Mouse (Mus musculus): ENCODE measurements around the gene Gm5538. TPM values are rescaled to one million over a fixed set of nuclear protein-coding genes. Genes with fewer than 3 reads are reported as not detected.

Gm5538 gene
- polyA plus RNA-seq (2012; rRNA removed): not detected in 2 replicates
- polyA plus RNA-seq (2014; fragmentation: Nextera tagmentation; extraction: Ambion mirVana): not detected in 2 replicates

- H3K4me3 ChIP-seq (ENCODE audit: insufficient read depth in 1 of 2, low read depth in 2 of 2, low read length in 2 of 2): no peak within 1 kb of the TSS
- no peaks in the 10 kb centered on the region for H3K36me3 ChIP-seq (replicated peaks; ENCODE audit: control insufficient read depth, insufficient read depth, low read depth)
- H3K27ac ChIP-seq: no peak within 1 kb of the TSS
- H3K9me3 ChIP-seq (ENCODE audit: control insufficient read depth, low read length): no peaks in the 10 kb centered on the region
- no peak within 1 kb of the TSS for H3K4me2 ChIP-seq (ENCODE audit: low read depth)
- H3K9ac ChIP-seq (replicated peaks): no peak within 1 kb of the TSS
- no peak for TF ChIP-seq CTCF (IDR thresholded peaks at IDR 0.05; ENCODE audit: low read depth)
- no peak for TF ChIP-seq EP300 (IDR thresholded peaks at IDR 0.05; ENCODE audit: low read depth)
- WGBS (ENCODE audit: insufficient replicate concordance): 74% methylated on average over 2 of the region's 2 CpGs
- DNase-seq (ENCODE audit: low read depth in 3 of 3, low spot score in 3 of 3) (no peak), ATAC-seq (ENCODE audit: insufficient read depth) (no peak)
- no peaks in the 10 kb centered on the region for H3K27me3 ChIP-seq (ENCODE audit: control insufficient read depth, insufficient read depth, low read length)
- no peaks in the 10 kb centered on the region for H3K4me1 ChIP-seq (replicated peaks; ENCODE audit: control insufficient read depth in 2 of 2, insufficient read depth in 2 of 2, low read length in 1 of 2)
These were observed at the start of gene Gm5538 for GRCm38 (mm10) chr3:59729490-59729889. Gene Gm5538, plus strand, starts transcription at chr3:59729790.

- no peak overlapping the region for H3K27ac ChIP-seq
- H3K4me1 ChIP-seq (replicated peaks; ENCODE audit: control insufficient read depth in 2 of 2, insufficient read depth in 2 of 2, low read length in 1 of 2): no peaks in the 10 kb centered on the region
- no peaks in the 10 kb centered on the region for H3K9me3 ChIP-seq (ENCODE audit: control insufficient read depth, low read length)
- no peaks in the 10 kb centered on the region for H3K36me3 ChIP-seq (replicated peaks; ENCODE audit: control insufficient read depth, insufficient read depth, low read depth)
- no peak for DNase-seq (ENCODE audit: low read depth in 3 of 3, low spot score in 3 of 3)
- no peak for ATAC-seq (ENCODE audit: insufficient read depth)
- TF ChIP-seq CTCF (IDR thresholded peaks at IDR 0.05; ENCODE audit: low read depth): no peak
- no peak for TF ChIP-seq EP300 (IDR thresholded peaks at IDR 0.05; ENCODE audit: low read depth)
- H3K4me3 ChIP-seq (ENCODE audit: insufficient read depth in 1 of 2, low read depth in 2 of 2, low read length in 2 of 2): no peak overlapping the region
- H3K4me2 ChIP-seq (ENCODE audit: low read depth): no peak overlapping the region
- H3K27me3 ChIP-seq (ENCODE audit: control insufficient read depth, insufficient read depth, low read length): no peaks in the 10 kb centered on the region
- no peak overlapping the region for H3K9ac ChIP-seq (replicated peaks)
- 45% methylated on average over 3 of the region's 3 CpGs for WGBS (ENCODE audit: insufficient replicate concordance)
These were observed 32.2 kb upstream of the Gm5538 start for GRCm38 (mm10) chr3:59697391-59697790.

DNA sequence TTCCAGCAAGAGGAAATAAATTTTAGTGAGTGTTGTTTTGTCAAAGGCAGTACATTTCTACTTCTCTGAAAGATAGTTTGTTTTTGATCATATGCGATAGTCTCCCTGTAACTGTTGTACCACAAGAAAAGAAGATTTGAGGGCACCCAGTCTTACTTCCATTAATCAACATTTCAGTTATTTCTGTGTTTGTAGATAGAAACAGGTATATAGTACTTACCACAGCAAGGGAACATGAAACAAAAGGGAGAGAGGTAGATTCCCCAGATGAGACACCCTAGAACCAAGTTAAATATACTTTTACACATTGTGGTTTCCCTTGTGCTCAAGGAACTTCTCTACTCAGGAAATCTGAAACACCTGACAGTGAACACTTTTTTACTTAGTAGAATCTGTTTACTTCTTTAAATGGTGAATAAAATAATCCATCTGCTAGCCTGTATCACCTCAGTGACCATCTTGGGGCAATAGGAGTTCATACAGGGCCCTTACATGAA, 26.9 kb upstream of the Gm5538 start:
- Histone ChIP-seq H3K9ac (replicated peaks) (no peak overlapping the region), H3K4me2 (ENCODE audit: low read depth) (no peak overlapping the region), H3K27me3 (ENCODE audit: control insufficient read depth, insufficient read depth, low read length) (no peaks in the 10 kb centered on the region), H3K36me3 (replicated peaks; ENCODE audit: control insufficient read depth, insufficient read depth, low read depth) (no peaks in the 10 kb centered on the region), H3K4me3 (ENCODE audit: insufficient read depth in 1 of 2, low read depth in 2 of 2, low read length in 2 of 2) (no peak overlapping the region), H3K27ac (no peak overlapping the region), H3K9me3 (ENCODE audit: control insufficient read depth, low read length) (no peaks in the 10 kb centered on the region), H3K4me1 (replicated peaks; ENCODE audit: control insufficient read depth in 2 of 2, insufficient read depth in 2 of 2, low read length in 1 of 2) (no peaks in the 10 kb centered on the region)
- 68% methylated on average over 1 of the region's 1 CpGs for WGBS (ENCODE audit: insufficient replicate concordance)
- DNase-seq (ENCODE audit: low read depth in 3 of 3, low spot score in 3 of 3) (no peak), ATAC-seq (ENCODE audit: insufficient read depth) (no peak)
- no peak for TF ChIP-seq CTCF (IDR thresholded peaks at IDR 0.05; ENCODE audit: low read depth)
- TF ChIP-seq EP300 (IDR thresholded peaks at IDR 0.05; ENCODE audit: low read depth): no peak

- TF ChIP-seq CTCF (IDR thresholded peaks at IDR 0.05; ENCODE audit: low read depth) (no peak), EP300 (IDR thresholded peaks at IDR 0.05; ENCODE audit: low read depth) (no peak)
- Histone ChIP-seq H3K27ac (no peak overlapping the region), H3K27me3 (ENCODE audit: control insufficient read depth, insufficient read depth, low read length) (no peaks in the 10 kb centered on the region), H3K4me2 (ENCODE audit: low read depth) (no peak overlapping the region), H3K9ac (replicated peaks) (no peak overlapping the region), H3K9me3 (ENCODE audit: control insufficient read depth, low read length) (no peaks in the 10 kb centered on the region), H3K36me3 (replicated peaks; ENCODE audit: control insufficient read depth, insufficient read depth, low read depth) (no peaks in the 10 kb centered on the region), H3K4me3 (ENCODE audit: insufficient read depth in 1 of 2, low read depth in 2 of 2, low read length in 2 of 2) (no peak overlapping the region), H3K4me1 (replicated peaks; ENCODE audit: control insufficient read depth in 2 of 2, insufficient read depth in 2 of 2, low read length in 1 of 2) (no peaks in the 10 kb centered on the region)
- 69% methylated on average over 1 of the region's 1 CpGs for WGBS (ENCODE audit: insufficient replicate concordance)
- ATAC-seq (ENCODE audit: insufficient read depth) (no peak), DNase-seq (ENCODE audit: low read depth in 3 of 3, low spot score in 3 of 3) (no peak)
These were observed 10.3 kb downstream of the Gm5538 start for GRCm38 (mm10) chr3:59739866-59740265.

- TF ChIP-seq CTCF (IDR thresholded peaks at IDR 0.05; ENCODE audit: low read depth) (no peak; the same call in 1 of the 2 replicates), EP300 (IDR thresholded peaks at IDR 0.05; ENCODE audit: low read depth) (no peak)
- H3K4me2 ChIP-seq (ENCODE audit: low read depth): no peak overlapping the region
- no peaks in the 10 kb centered on the region for H3K9me3 ChIP-seq (ENCODE audit: control insufficient read depth, low read length)
- no peaks in the 10 kb centered on the region for H3K4me1 ChIP-seq (replicated peaks; ENCODE audit: control insufficient read depth in 2 of 2, insufficient read depth in 2 of 2, low read length in 1 of 2)
- no peak overlapping the region for H3K4me3 ChIP-seq (ENCODE audit: insufficient read depth in 1 of 2, low read depth in 2 of 2, low read length in 2 of 2)
- DNase-seq (ENCODE audit: low read depth in 3 of 3, low spot score in 3 of 3) (no peak), ATAC-seq (ENCODE audit: insufficient read depth) (no peak)
- no peak overlapping the region for H3K9ac ChIP-seq (replicated peaks)
- H3K27ac ChIP-seq: no peak overlapping the region
- no peaks in the 10 kb centered on the region for H3K27me3 ChIP-seq (ENCODE audit: control insufficient read depth, insufficient read depth, low read length)
- no peaks in the 10 kb centered on the region for H3K36me3 ChIP-seq (replicated peaks; ENCODE audit: control insufficient read depth, insufficient read depth, low read depth)
- 6% methylated on average over 2 of the region's 2 CpGs for WGBS (ENCODE audit: insufficient replicate concordance)
These were observed 14.6 kb downstream of the Gm5538 start for GRCm38 (mm10) chr3:59744181-59744580.

Other genes starting within 250 kb of the Gm5538 start
- gene Gm8298, start 131.3 kb downstream of the Gm5538 start, polyA plus RNA-seq (2012; rRNA removed): not detected in 2 replicates
- gene Gm8298, start 131.3 kb downstream of the Gm5538 start, polyA plus RNA-seq (2014; fragmentation: Nextera tagmentation; extraction: Ambion mirVana): not detected in 2 replicates
- gene C130079G13Rik, start 195.4 kb downstream of the Gm5538 start, polyA plus RNA-seq (2012; rRNA removed): not detected in 2 replicates
- not detected in 2 replicates for gene C130079G13Rik, start 195.4 kb downstream of the Gm5538 start, polyA plus RNA-seq (2014; fragmentation: Nextera tagmentation; extraction: Ambion mirVana)

Measured in liver, embryonic 14.5 days (tissue).